Mouse (Mus musculus): Measurements from ENCODE around the gene Agap1. TPM values are rescaled to one million over a fixed set of nuclear protein-coding genes. Genes with fewer than 3 reads are reported as not detected.

Gene Agap1
- polyA plus RNA-seq, 1 experiment from 2014 or later, result 17.9 TPM

DNA sequence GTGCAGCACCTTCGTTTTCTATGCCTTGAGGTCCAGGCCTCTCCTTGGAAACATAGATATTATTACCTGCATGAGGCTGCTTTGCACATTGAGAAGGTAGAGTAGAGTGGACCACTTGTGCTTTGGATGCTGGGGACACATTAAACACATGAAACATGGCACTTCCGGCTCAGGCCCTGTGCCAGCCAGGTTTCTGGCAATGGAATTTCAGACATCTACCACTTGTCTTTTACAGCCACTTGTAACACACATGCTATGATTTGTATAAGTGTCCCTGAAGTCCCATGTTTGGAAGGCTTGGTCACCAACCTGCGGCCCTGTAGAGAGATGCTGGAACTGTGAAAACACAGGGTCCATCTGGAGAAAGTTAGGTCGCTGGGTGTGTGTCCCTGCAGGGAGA is 262.5 kb downstream of the Agap1 start:
- H3K4me1 ChIP-seq (replicated peaks; ENCODE audit: control insufficient read depth, insufficient read depth, low read length), result no peaks in the 10 kb centered on the region
- no peaks in the 10 kb centered on the region for H3K27me3 ChIP-seq (replicated peaks; ENCODE audit: control insufficient read depth, insufficient read depth, low read length)
- no peak overlapping the region for H3K27ac ChIP-seq (ENCODE audit: low read depth)
- H3K9ac ChIP-seq (ENCODE audit: low read length), result no peak overlapping the region
- DNase-seq (ENCODE audit: low spot score) (no peak), ATAC-seq (replicated peaks; ENCODE audit: low FRiP score, low TSS enrichment, low read depth) (no peak)
- H3K4me3 ChIP-seq (ENCODE audit: low read depth, low read length), result no peak overlapping the region
- WGBS, result 87% methylated on average over 4 of the region's 4 CpGs
- no peak overlapping the region for H3K4me2 ChIP-seq (ENCODE audit: low read length)
- H3K9me3 ChIP-seq (ENCODE audit: control insufficient read depth, low read length), result no peaks in the 10 kb centered on the region
- no peaks in the 10 kb centered on the region for H3K36me3 ChIP-seq (ENCODE audit: control insufficient read depth, insufficient read depth, low read length)

DNA sequence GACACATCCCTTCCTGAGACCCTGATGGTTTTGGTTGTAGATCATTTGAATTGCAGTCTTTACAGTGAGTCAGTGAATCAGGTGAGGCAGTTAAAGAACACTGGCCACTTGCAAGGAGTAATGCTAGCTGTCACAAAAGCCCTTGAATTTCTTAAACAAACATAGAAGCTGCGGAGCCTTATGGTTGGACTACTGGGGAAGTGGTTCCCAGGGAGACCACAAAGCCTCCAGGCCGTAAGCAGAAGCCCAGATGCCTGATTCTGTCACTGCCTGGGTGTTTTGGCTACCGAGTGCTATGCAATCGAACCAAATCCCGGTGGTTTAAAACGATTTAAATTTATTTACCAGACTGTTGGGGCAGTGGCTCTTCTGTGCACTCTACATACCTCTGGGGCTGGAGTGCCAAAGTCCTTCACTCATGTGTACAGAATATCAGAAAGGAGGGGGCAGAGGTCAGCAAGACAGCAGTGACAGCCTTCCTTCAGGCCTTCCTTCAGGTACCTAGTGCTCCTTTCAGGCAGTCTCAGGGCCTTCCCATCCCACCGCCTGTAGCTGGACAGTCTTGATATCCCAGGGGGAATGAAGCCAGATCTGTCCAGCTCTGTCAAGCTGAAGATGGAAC is 264.3 kb downstream of the Agap1 start:
- Histone ChIP-seq H3K27ac (ENCODE audit: low read depth) (no peak overlapping the region), H3K27me3 (replicated peaks; ENCODE audit: control insufficient read depth, insufficient read depth, low read length) (no peaks in the 10 kb centered on the region), H3K9ac (ENCODE audit: low read length) (no peak overlapping the region)

DNA sequence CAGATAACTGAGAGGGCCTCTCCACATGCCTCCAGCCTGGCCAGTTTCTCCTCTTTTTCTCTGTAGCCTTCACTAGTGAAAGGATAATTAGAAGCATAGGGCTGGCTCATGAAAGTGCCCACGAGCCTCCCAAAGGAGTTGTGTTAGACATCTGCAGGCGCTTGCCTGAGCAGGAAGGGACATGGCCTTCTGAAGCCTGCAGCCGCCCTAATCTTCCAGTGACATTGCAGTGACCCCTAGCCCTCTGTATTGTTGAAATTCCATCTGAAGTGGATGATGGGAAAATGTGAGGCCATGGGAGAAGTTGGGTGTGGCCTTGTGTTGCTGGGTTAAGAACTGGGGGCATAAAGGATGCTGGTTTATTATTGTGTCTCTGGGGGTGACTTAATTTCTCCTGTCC is 269.5 kb downstream of the Agap1 start:
- H3K36me3 ChIP-seq (ENCODE audit: control insufficient read depth, insufficient read depth, low read length), result peaks cover 10% of the 10 kb centered on the region
- H3K4me2 ChIP-seq (ENCODE audit: low read length), result no peak overlapping the region
- H3K4me1 ChIP-seq (replicated peaks; ENCODE audit: control insufficient read depth, insufficient read depth, low read length), result peaks cover 9% of the 10 kb centered on the region; the same call in 1 of the 2 replicates
- no peak overlapping the region for H3K27ac ChIP-seq (ENCODE audit: low read depth)
- no peak overlapping the region for H3K9ac ChIP-seq (ENCODE audit: low read length)
- no peaks in the 10 kb centered on the region for H3K27me3 ChIP-seq (replicated peaks; ENCODE audit: control insufficient read depth, insufficient read depth, low read length)
- H3K4me3 ChIP-seq (ENCODE audit: low read depth, low read length), result no peak overlapping the region
- DNase-seq (ENCODE audit: low spot score) (no peak), ATAC-seq (replicated peaks; ENCODE audit: low FRiP score, low TSS enrichment, low read depth) (no peak)
- no peaks in the 10 kb centered on the region for H3K9me3 ChIP-seq (ENCODE audit: control insufficient read depth, low read length)
- 30% methylated on average over 3 of the region's 3 CpGs for WGBS

More for the DNA sequence above, 264.3 kb downstream of the Agap1 start:
- no peaks in the 10 kb centered on the region for H3K36me3 ChIP-seq (ENCODE audit: control insufficient read depth, insufficient read depth, low read length)
- H3K4me3 ChIP-seq (ENCODE audit: low read depth, low read length), result no peak overlapping the region
- H3K4me2 ChIP-seq (ENCODE audit: low read length), result no peak overlapping the region
- no peaks in the 10 kb centered on the region for H3K9me3 ChIP-seq (ENCODE audit: control insufficient read depth, low read length)
- ATAC-seq (replicated peaks; ENCODE audit: low FRiP score, low TSS enrichment, low read depth), result no peak
- WGBS, result 39% methylated on average over 7 of the region's 7 CpGs
- DNase-seq (ENCODE audit: low spot score), result no peak
- no peaks in the 10 kb centered on the region for H3K4me1 ChIP-seq (replicated peaks; ENCODE audit: control insufficient read depth, insufficient read depth, low read length)

DNA sequence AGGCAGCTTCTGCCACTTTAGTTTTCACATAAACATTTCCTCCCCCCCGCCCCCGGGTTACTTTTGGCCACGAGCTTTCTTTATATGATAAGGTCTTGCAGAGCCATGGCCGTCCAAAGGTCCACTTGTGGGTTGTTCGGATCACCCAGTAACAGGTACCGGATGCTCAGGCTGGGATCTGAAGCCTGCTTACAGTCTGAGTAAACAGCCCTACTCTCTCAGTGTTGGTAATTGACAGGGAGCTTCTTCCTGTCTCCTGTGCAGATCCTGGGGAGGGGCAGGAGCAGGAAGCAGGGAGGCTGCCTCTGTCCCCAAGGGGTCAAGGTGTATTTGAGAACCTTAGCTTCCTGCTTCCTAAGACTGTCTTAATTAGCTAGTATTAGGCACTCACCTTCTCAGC is 269.9 kb downstream of the Agap1 start:
- H3K36me3 ChIP-seq (ENCODE audit: control insufficient read depth, insufficient read depth, low read length), result peaks cover 10% of the 10 kb centered on the region

DNA sequence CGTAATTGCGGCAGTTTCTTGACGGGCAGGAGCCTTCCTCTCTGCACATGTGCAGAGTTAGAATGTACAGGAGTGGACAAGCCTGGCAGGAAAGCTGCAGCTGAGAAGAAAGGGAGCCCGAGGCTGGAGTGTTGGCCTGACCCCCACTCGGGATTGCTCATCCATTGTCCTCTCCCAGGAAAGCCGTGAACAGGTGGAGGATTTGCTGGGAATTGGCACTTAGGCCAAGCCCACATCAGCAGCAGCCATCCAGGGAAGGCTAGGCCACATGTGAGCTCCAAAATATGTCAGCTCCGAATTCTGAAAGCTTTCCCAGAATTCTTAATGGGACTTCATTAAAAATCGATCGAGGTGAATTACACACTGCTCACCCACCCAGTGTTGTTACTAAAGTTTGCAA is 270.4 kb downstream of the Agap1 start:
- Histone ChIP-seq H3K4me2 (ENCODE audit: low read length) (no peak overlapping the region), H3K4me1 (replicated peaks; ENCODE audit: control insufficient read depth, insufficient read depth, low read length) (peaks cover 9% of the 10 kb centered on the region; the same call in 1 of the 2 replicates), H3K36me3 (ENCODE audit: control insufficient read depth, insufficient read depth, low read length) (peaks cover 10% of the 10 kb centered on the region), H3K27ac (ENCODE audit: low read depth) (no peak overlapping the region), H3K9ac (ENCODE audit: low read length) (no peak overlapping the region), H3K4me3 (ENCODE audit: low read depth, low read length) (no peak overlapping the region), H3K9me3 (ENCODE audit: control insufficient read depth, low read length) (no peaks in the 10 kb centered on the region), H3K27me3 (replicated peaks; ENCODE audit: control insufficient read depth, insufficient read depth, low read length) (no peaks in the 10 kb centered on the region)
- WGBS, result 62% methylated on average over 9 of the region's 9 CpGs
- ATAC-seq (replicated peaks; ENCODE audit: low FRiP score, low TSS enrichment, low read depth) (no peak), DNase-seq (ENCODE audit: low spot score) (no peak)

More for the DNA sequence above, 269.9 kb downstream of the Agap1 start:
- Histone ChIP-seq H3K4me1 (replicated peaks; ENCODE audit: control insufficient read depth, insufficient read depth, low read length) (peaks cover 9% of the 10 kb centered on the region; the same call in 1 of the 2 replicates), H3K4me2 (ENCODE audit: low read length) (no peak overlapping the region), H3K27ac (ENCODE audit: low read depth) (no peak overlapping the region), H3K4me3 (ENCODE audit: low read depth, low read length) (no peak overlapping the region), H3K9ac (ENCODE audit: low read length) (no peak overlapping the region), H3K27me3 (replicated peaks; ENCODE audit: control insufficient read depth, insufficient read depth, low read length) (no peaks in the 10 kb centered on the region), H3K9me3 (ENCODE audit: control insufficient read depth, low read length) (no peaks in the 10 kb centered on the region)
- 46% methylated on average over 6 of the region's 6 CpGs for WGBS
- DNase-seq (ENCODE audit: low spot score), result no peak
- no peak for ATAC-seq (replicated peaks; ENCODE audit: low FRiP score, low TSS enrichment, low read depth)

GRCm38 (mm10) chr1:89728481-89728880 is 273.9 kb downstream of the Agap1 start:
- Histone ChIP-seq H3K4me3 (ENCODE audit: low read depth, low read length) (no peak overlapping the region), H3K27ac (ENCODE audit: low read depth) (no peak overlapping the region), H3K4me2 (ENCODE audit: low read length) (no peak overlapping the region), H3K9ac (ENCODE audit: low read length) (no peak overlapping the region), H3K27me3 (replicated peaks; ENCODE audit: control insufficient read depth, insufficient read depth, low read length) (no peaks in the 10 kb centered on the region), H3K36me3 (ENCODE audit: control insufficient read depth, insufficient read depth, low read length) (peaks cover 10% of the 10 kb centered on the region), H3K4me1 (replicated peaks; ENCODE audit: control insufficient read depth, insufficient read depth, low read length) (peaks cover 9% of the 10 kb centered on the region; the same call in 1 of the 2 replicates), H3K9me3 (ENCODE audit: control insufficient read depth, low read length) (no peaks in the 10 kb centered on the region)
- no peak for DNase-seq (ENCODE audit: low spot score)
- ATAC-seq (replicated peaks; ENCODE audit: low FRiP score, low TSS enrichment, low read depth), result no peak
- 89% methylated on average over 6 of the region's 6 CpGs for WGBS

- ATAC-seq (replicated peaks; ENCODE audit: low FRiP score, low TSS enrichment, low read depth) (no peak), DNase-seq (ENCODE audit: low spot score) (no peak)
- Histone ChIP-seq H3K36me3 (ENCODE audit: control insufficient read depth, insufficient read depth, low read length) (peaks cover 10% of the 10 kb centered on the region), H3K4me1 (replicated peaks; ENCODE audit: control insufficient read depth, insufficient read depth, low read length) (no peaks in the 10 kb centered on the region), H3K4me3 (ENCODE audit: low read depth, low read length) (no peak overlapping the region), H3K27ac (ENCODE audit: low read depth) (no peak overlapping the region), H3K27me3 (replicated peaks; ENCODE audit: control insufficient read depth, insufficient read depth, low read length) (no peaks in the 10 kb centered on the region), H3K9ac (ENCODE audit: low read length) (no peak overlapping the region), H3K4me2 (ENCODE audit: low read length) (no peak overlapping the region), H3K9me3 (ENCODE audit: control insufficient read depth, low read length) (no peaks in the 10 kb centered on the region)
- WGBS, result 80% methylated on average over 13 of the region's 13 CpGs
These were observed 276.1 kb downstream of the Agap1 start for GRCm38 (mm10) chr1:89730589-89731195.

DNA sequence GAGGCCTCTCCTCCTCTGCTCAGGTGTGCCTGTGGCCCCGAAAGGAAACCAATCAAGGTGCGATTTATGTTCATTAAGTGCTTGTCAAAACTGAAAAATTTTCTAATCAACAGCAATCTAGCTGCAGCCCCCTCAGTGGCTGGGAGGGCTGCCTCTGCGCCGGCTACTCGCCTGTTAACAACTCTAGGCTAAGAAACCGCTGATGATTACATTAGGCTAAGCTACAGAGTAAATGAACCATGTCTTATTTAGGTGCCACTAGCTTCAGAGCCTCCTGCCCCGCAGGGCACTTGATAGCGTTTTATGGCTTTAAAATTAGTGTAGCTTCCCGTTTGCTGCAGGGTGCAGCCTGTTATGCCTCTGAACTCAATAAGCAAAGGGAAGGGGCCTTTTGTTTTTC is 279.8 kb downstream of the Agap1 start:
- WGBS, result 47% methylated on average over 9 of the region's 9 CpGs
- no peak for DNase-seq (ENCODE audit: low spot score)

GRCm38 (mm10) chr1:89735146-89735545 is 280.5 kb downstream of the Agap1 start:
- H3K36me3 ChIP-seq (ENCODE audit: control insufficient read depth, insufficient read depth, low read length), result no peaks in the 10 kb centered on the region
- no peak overlapping the region for H3K4me3 ChIP-seq (ENCODE audit: low read depth, low read length)
- ATAC-seq (replicated peaks; ENCODE audit: low FRiP score, low TSS enrichment, low read depth) (no peak), DNase-seq (ENCODE audit: low spot score) (no peak)
- H3K9me3 ChIP-seq (ENCODE audit: control insufficient read depth, low read length), result no peaks in the 10 kb centered on the region
- no peak overlapping the region for H3K27ac ChIP-seq (ENCODE audit: low read depth)
- H3K9ac ChIP-seq (ENCODE audit: low read length), result no peak overlapping the region
- no peaks in the 10 kb centered on the region for H3K27me3 ChIP-seq (replicated peaks; ENCODE audit: control insufficient read depth, insufficient read depth, low read length)
- no peak overlapping the region for H3K4me2 ChIP-seq (ENCODE audit: low read length)
- H3K4me1 ChIP-seq (replicated peaks; ENCODE audit: control insufficient read depth, insufficient read depth, low read length), result no peaks in the 10 kb centered on the region
- 83% methylated on average over 6 of the region's 6 CpGs for WGBS

More for the DNA sequence above, 279.8 kb downstream of the Agap1 start:
- ATAC-seq (replicated peaks; ENCODE audit: low FRiP score, low TSS enrichment, low read depth), result no peak
- no peak overlapping the region for H3K4me3 ChIP-seq (ENCODE audit: low read depth, low read length)
- H3K4me1 ChIP-seq (replicated peaks; ENCODE audit: control insufficient read depth, insufficient read depth, low read length), result no peaks in the 10 kb centered on the region
- H3K9me3 ChIP-seq (ENCODE audit: control insufficient read depth, low read length), result no peaks in the 10 kb centered on the region
- H3K4me2 ChIP-seq (ENCODE audit: low read length), result no peak overlapping the region
- H3K36me3 ChIP-seq (ENCODE audit: control insufficient read depth, insufficient read depth, low read length), result no peaks in the 10 kb centered on the region
- no peaks in the 10 kb centered on the region for H3K27me3 ChIP-seq (replicated peaks; ENCODE audit: control insufficient read depth, insufficient read depth, low read length)
- no peak overlapping the region for H3K27ac ChIP-seq (ENCODE audit: low read depth)
- H3K9ac ChIP-seq (ENCODE audit: low read length), result no peak overlapping the region

All from intestine, embryonic 14.5 days (tissue).